Mouse (Mus musculus): ENCODE measurements around the gene Bag6. TPM values are rescaled to one million over a fixed set of nuclear protein-coding genes. Genes with fewer than 3 reads are reported as not detected.
"Not testable (repeated sequence)": the region's sequence is repeated elsewhere in the genome, so short reads cannot be mapped to it uniquely, and the experiment has no call there.

Gene Bag6
- polyA plus RNA-seq, 1 experiment = 411 TPM

DNA sequence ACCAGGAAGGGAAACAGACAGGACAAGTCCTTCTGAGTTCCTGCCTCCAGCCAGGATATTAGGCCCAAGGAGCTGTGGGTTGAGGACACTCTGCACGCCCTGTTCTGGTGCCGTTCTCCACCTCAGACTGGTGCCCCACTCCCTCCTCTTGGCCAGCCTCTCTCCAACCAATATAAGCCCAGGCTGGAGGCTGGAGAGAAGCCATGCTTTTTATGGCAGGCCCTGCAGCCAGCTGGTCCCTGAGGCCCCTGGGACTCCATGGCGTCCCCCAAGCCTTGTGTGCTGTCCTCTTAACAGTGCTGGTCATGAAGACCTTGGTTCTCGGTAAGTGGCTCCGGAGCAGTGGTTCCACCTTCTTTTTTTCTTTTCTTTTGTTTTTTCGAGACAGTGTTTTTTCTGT is 26.9 kb upstream of the Bag6 start, which contains the start of gene Ly6g5c:
Ly6g5c (plus strand) TSS at position 183 of the 400 bp plus-strand sequence.
- H3K27me3 ChIP-seq (ENCODE audit: control insufficient read depth, insufficient read depth, low read length) = no peaks in the 10 kb centered on the region
- 0 out of 2 replicates have a peak, but pooled peaks cover 3% of the 10 kb centered on the region for H3K36me3 ChIP-seq (ENCODE audit: control insufficient read depth, insufficient read depth, low read length)
- H3K27ac ChIP-seq (ENCODE audit: control insufficient read depth, insufficient read depth, low read length) = no peak within 1 kb of the TSS
- 94% methylated on average over 6 of the region's 6 CpGs for WGBS
- H3K4me1 ChIP-seq (replicated peaks; ENCODE audit: control insufficient read depth, insufficient read depth, low read length) = peaks cover 2% of the 10 kb centered on the region; the same call in 1 of the 2 replicates
- no peak within 1 kb of the TSS for H3K4me3 ChIP-seq (ENCODE audit: control insufficient read depth, insufficient read depth, low read length)
- DNase-seq = no peak
- TF ChIP-seq CTCF (IDR thresholded peaks at IDR 0.05; ENCODE audit: borderline replicate concordance, control insufficient read depth, extremely low read depth, insufficient read depth, low read length, poor library complexity) (no peak), POLR2A (IDR thresholded peaks at IDR 0.05; ENCODE audit: control insufficient read depth, extremely low read depth, insufficient read depth, low read length, poor library complexity) (no peak)

DNA sequence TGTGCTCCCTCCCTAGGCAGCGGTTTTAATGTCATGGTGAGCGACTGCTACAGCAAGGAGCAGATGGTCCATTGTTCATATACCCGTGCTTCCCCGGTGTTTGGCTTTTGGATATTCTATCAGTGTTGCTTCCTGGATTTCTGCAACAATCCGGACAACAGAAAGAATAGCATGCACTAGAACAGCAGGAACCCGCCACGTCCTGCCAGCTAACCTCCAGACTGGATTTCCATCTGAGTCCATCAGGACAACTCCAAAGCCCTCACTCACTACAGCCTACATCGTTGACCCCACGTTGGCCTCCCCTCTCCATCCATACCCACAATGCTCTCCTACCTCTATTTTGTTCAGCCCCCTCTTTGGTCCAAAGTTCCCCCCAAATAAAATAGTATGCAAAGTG is 23.2 kb upstream of the Bag6 start:
- no peak overlapping the region for H3K4me3 ChIP-seq (ENCODE audit: control insufficient read depth, insufficient read depth, low read length)
- H3K27me3 ChIP-seq (ENCODE audit: control insufficient read depth, insufficient read depth, low read length) = no peaks in the 10 kb centered on the region
- TF ChIP-seq POLR2A (IDR thresholded peaks at IDR 0.05; ENCODE audit: control insufficient read depth, extremely low read depth, insufficient read depth, low read length, poor library complexity) (no peak), CTCF (IDR thresholded peaks at IDR 0.05; ENCODE audit: borderline replicate concordance, control insufficient read depth, extremely low read depth, insufficient read depth, low read length, poor library complexity) (no peak)
- H3K27ac ChIP-seq (ENCODE audit: control insufficient read depth, insufficient read depth, low read length) = no peak overlapping the region
- DNase-seq = no peak
- peaks cover 22% of the 10 kb centered on the region for H3K4me1 ChIP-seq (replicated peaks; ENCODE audit: control insufficient read depth, insufficient read depth, low read length)
- 94% methylated on average over 9 of the region's 9 CpGs for WGBS
- H3K36me3 ChIP-seq (ENCODE audit: control insufficient read depth, insufficient read depth, low read length) = peaks cover 11% of the 10 kb centered on the region; the same call in 1 of the 2 replicates

DNA sequence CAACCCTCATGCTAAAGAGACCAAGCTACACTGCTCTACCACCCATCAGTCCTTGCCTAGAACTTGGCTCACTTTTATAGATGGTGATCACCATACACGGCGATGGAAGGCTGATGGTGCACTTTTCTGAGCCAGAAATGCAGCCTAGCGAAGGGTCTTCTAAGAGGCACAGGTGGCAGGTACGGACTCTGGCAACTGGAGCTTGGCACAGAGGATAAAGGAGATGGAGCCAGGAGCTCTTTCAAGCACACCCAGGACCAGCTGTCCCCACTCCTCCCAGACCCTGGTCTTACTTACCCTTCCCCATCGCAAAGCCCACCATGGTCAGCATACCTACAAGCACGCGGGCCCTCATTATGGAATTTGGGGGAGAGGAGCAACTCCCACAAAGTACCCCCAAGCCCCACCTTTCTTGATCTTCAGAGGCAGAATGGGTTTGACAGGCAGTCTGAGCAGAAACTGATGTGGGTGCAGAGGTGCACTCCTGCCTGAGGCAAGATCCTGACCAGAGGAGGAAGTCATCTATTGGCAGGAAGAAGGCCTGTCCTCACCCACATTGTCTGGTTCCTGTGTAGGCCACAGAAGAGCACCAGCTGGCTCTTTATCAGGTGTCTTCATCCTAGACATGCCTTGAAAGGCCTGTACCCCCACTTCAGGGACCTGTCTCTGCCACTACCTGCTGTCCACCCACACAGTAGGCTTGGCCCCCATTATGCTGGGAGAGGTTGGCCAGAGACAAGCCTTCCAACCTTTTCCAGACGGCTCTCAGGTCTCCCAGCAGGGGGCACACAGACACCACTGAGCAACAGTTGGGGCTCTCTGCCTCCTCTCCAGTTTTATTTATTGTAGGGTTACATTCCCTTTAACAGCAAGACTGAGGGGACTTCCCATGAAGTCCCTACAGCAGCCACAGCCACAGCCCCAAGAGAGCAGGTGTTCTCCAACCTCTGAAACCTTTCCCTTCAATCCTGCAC is 19.6 kb upstream of the Bag6 start, which contains the start of gene Ly6g5b:
Ly6g5b (minus strand) TSS at position 383 of the 974 bp plus-strand sequence.
- H3K4me3 ChIP-seq (ENCODE audit: control insufficient read depth, insufficient read depth, low read length) = no peak within 1 kb of the TSS
- peaks cover 30% of the 10 kb centered on the region for H3K36me3 ChIP-seq (ENCODE audit: control insufficient read depth, insufficient read depth, low read length)
- no peaks in the 10 kb centered on the region for H3K27me3 ChIP-seq (ENCODE audit: control insufficient read depth, insufficient read depth, low read length)
- no peak for TF ChIP-seq POLR2A (IDR thresholded peaks at IDR 0.05; ENCODE audit: control insufficient read depth, extremely low read depth, insufficient read depth, low read length, poor library complexity)
- TF ChIP-seq CTCF (IDR thresholded peaks at IDR 0.05; ENCODE audit: borderline replicate concordance, control insufficient read depth, extremely low read depth, insufficient read depth, low read length, poor library complexity) = peak; percentile 67; the same call in 1 of the 2 replicates
- no peak within 1 kb of the TSS for H3K27ac ChIP-seq (ENCODE audit: control insufficient read depth, insufficient read depth, low read length)
- peaks cover 24% of the 10 kb centered on the region for H3K4me1 ChIP-seq (replicated peaks; ENCODE audit: control insufficient read depth, insufficient read depth, low read length)
- peak; percentile 63 for DNase-seq
- 70% methylated on average over 8 of the region's 8 CpGs for WGBS

DNA sequence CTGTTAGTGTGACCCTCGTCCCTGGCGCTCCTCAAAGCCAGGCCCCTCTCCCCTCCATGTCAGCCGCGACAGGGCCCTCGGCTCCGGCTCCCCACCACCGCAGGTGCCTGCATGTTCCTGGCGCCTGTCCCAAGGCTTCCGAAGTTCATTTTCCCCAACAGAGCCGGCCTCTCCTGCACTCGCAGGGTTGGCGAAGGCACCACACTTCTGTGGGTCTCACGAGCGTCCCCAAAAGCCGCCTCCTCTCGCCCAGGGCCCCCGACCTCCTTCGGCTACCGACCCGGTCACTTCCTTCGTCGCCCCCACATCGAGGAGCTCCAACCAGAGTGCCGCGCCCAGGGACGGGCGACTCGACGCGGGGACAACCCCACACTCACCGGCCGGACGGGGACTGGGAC is 14.2 kb upstream of the Bag6 start:
- peak overlapping the region; percentile 86 for H3K4me3 ChIP-seq (ENCODE audit: control insufficient read depth, insufficient read depth, low read length)
- no peak for DNase-seq
- WGBS = under 1% methylated on average over 33 of the region's 33 CpGs
- H3K27me3 ChIP-seq (ENCODE audit: control insufficient read depth, insufficient read depth, low read length) = no peaks in the 10 kb centered on the region
- TF ChIP-seq CTCF (IDR thresholded peaks at IDR 0.05; ENCODE audit: borderline replicate concordance, control insufficient read depth, extremely low read depth, insufficient read depth, low read length, poor library complexity) (no peak), POLR2A (IDR thresholded peaks at IDR 0.05; ENCODE audit: control insufficient read depth, extremely low read depth, insufficient read depth, low read length, poor library complexity) (0 out of 2 replicates have a peak, but pooled peaks have one; percentile 3)
- peaks cover 16% of the 10 kb centered on the region for H3K4me1 ChIP-seq (replicated peaks; ENCODE audit: control insufficient read depth, insufficient read depth, low read length)
- H3K27ac ChIP-seq (ENCODE audit: control insufficient read depth, insufficient read depth, low read length) = no peak overlapping the region
- H3K36me3 ChIP-seq (ENCODE audit: control insufficient read depth, insufficient read depth, low read length) = peaks cover 30% of the 10 kb centered on the region

DNA sequence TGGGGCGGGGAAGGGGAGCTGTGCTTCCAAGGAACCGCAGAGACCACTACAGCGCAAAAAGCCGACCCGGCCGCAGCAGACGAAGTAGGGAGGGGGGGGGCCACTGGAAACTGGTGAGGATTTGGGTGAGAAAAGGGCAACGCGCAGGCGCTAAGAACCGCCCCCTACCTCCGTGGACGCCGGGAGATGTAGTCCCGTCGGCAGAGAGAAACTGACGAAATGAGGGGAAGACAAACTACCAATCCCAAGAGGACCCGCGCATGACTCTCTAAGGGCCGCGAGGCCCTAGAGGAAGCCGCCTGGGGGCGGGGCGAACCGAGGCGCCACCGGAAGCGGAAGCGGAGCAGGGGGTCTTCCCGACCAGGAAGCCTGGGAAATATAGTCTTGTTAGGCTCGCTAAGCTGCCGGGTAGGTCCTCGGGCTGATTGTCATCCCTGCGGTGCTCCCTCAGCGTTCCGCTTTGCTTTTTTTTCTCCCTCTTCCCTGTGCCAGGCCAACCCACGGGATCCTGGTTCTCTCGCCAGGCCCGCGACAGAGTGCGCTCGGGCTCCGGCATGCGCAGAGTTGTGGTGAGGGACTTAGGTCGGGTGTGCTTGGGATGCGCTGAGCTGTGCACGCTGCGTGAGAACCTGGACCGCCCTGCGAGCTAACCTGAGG is 13.7 kb upstream of the Bag6 start, which contains the start of gene Gpank1:
Gpank1 (plus strand) TSS at position 313 of the 657 bp plus-strand sequence.
- TF ChIP-seq CTCF (IDR thresholded peaks at IDR 0.05; ENCODE audit: borderline replicate concordance, control insufficient read depth, extremely low read depth, insufficient read depth, low read length, poor library complexity) = no peak
- TF ChIP-seq POLR2A (IDR thresholded peaks at IDR 0.05; ENCODE audit: control insufficient read depth, extremely low read depth, insufficient read depth, low read length, poor library complexity) = peak; percentile 48; the same call in 1 of the 2 replicates
- no peaks in the 10 kb centered on the region for H3K27me3 ChIP-seq (ENCODE audit: control insufficient read depth, insufficient read depth, low read length)
- peaks cover 13% of the 10 kb centered on the region for H3K4me1 ChIP-seq (replicated peaks; ENCODE audit: control insufficient read depth, insufficient read depth, low read length)
- DNase-seq = peak; percentile 98
- under 1% methylated on average over 50 of the region's 50 CpGs for WGBS
- H3K4me3 ChIP-seq (ENCODE audit: control insufficient read depth, insufficient read depth, low read length) = peak within 1 kb of the TSS; percentile 86
- H3K36me3 ChIP-seq (ENCODE audit: control insufficient read depth, insufficient read depth, low read length) = peaks cover 24% of the 10 kb centered on the region
- peak within 1 kb of the TSS; percentile 31 for H3K27ac ChIP-seq (ENCODE audit: control insufficient read depth, insufficient read depth, low read length)

DNA sequence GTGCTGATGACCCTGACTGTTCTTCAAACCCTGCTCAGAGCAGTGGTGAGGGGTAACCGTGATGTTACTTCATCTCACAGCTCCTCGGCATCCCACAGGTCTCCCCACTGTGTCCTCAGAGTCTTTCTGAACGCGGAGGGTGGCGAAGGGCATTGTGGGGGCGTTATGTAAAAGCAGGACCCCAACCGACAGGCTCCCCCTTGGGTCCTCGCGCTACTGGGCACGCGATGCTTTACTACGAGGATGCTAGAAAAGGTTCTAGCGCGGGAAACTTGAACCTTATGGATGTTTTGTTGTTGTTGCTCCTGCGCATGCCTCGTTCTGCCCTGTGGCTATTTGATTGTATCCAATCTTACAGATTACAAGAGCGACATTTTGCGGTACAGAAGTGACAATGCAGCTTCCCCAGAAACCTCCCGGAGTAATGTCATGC is 13.1 kb upstream of the Bag6 start, which contains the start of gene Csnk2b:
Csnk2b (minus strand) TSS at position 183 of the 433 bp plus-strand sequence.
- TF ChIP-seq CTCF (IDR thresholded peaks at IDR 0.05; ENCODE audit: borderline replicate concordance, control insufficient read depth, extremely low read depth, insufficient read depth, low read length, poor library complexity) = no peak
- no peak for TF ChIP-seq POLR2A (IDR thresholded peaks at IDR 0.05; ENCODE audit: control insufficient read depth, extremely low read depth, insufficient read depth, low read length, poor library complexity)
- peak; percentile 41 for DNase-seq
- Histone ChIP-seq H3K27ac (ENCODE audit: control insufficient read depth, insufficient read depth, low read length) (peak within 1 kb of the TSS; percentile 31), H3K36me3 (ENCODE audit: control insufficient read depth, insufficient read depth, low read length) (peaks cover 19% of the 10 kb centered on the region), H3K4me1 (replicated peaks; ENCODE audit: control insufficient read depth, insufficient read depth, low read length) (peaks cover 17% of the 10 kb centered on the region), H3K4me3 (ENCODE audit: control insufficient read depth, insufficient read depth, low read length) (peak within 1 kb of the TSS; percentile 86), H3K27me3 (ENCODE audit: control insufficient read depth, insufficient read depth, low read length) (no peaks in the 10 kb centered on the region)
- under 1% methylated on average over 19 of the region's 19 CpGs for WGBS

DNA sequence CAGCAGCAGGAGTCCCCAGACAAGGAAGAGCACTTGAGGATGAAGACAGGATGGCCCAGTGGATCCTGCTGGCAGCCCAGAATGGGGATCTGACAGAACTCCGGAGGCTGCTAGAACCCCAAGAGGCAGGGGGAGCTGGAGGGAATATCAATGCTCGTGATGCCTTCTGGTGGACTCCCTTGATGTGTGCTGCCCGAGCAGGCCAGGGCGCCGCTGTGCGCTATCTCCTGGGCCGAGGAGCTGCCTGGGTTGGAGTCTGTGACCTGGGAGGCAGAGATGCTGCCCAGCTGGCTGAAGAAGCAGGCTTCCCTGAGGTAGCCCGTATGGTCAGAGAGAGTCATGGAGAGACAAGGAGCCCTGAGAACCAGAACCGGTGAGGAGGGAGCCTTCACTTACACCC is 11.7 kb upstream of the Bag6 start:
- H3K36me3 ChIP-seq (ENCODE audit: control insufficient read depth, insufficient read depth, low read length); H3K4me3 ChIP-seq (ENCODE audit: control insufficient read depth, insufficient read depth, low read length); H3K27ac ChIP-seq (ENCODE audit: control insufficient read depth, insufficient read depth, low read length); H3K27me3 ChIP-seq (ENCODE audit: control insufficient read depth, insufficient read depth, low read length); DNase-seq: not testable (repeated sequence)
- H3K4me1 ChIP-seq (replicated peaks; ENCODE audit: control insufficient read depth, insufficient read depth, low read length) = peaks cover 27% of the 10 kb centered on the region
- 96% methylated on average over 9 of the region's 9 CpGs for WGBS

DNA sequence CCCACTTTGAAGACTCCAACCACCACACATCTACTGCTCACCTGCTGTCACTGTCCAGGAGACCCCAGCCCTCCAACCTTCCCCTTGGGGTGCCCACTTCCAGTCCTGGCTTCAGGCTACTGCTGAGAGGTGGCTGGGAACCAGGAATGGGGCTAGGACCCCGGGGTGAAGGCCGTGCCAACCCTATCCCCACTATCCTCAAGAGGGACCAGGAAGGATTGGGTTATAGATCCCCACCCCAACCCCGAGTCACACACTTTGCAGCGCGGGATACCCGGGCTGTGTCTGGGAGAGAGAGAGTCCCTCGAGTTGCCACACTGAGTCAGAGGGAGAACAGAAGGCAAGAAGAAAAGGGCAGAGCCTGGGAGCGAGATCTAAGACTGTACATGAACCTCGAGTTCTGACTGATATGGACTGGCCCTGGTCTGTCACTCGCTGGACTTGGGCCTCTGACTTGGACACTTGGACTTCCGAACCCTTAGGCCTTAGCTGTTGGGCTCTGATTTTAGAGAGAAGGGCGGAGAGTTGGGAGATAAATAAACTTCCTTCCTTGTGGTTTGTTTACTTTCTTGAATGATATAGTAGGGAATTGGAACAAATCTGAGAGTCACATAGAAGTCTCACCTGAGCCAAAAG is 10.6 kb upstream of the Bag6 start:
- DNase-seq; H3K4me3 ChIP-seq (ENCODE audit: control insufficient read depth, insufficient read depth, low read length); H3K27me3 ChIP-seq (ENCODE audit: control insufficient read depth, insufficient read depth, low read length); H3K27ac ChIP-seq (ENCODE audit: control insufficient read depth, insufficient read depth, low read length); H3K36me3 ChIP-seq (ENCODE audit: control insufficient read depth, insufficient read depth, low read length): not testable (repeated sequence)
- H3K4me1 ChIP-seq (replicated peaks; ENCODE audit: control insufficient read depth, insufficient read depth, low read length) = peaks cover 27% of the 10 kb centered on the region
- WGBS = 97% methylated on average over 12 of the region's 12 CpGs

All from thymus, adult 2 months (tissue).